Mouse (Mus musculus) myocyte (in vitro differentiated cells): ENCODE data around the gene Rab36.

ENCODE experiments used
- MAX ChIP-seq: IDR thresholded peaks from one replicate; pipeline ENCODE4 v1.6.1; 2011; ENCODE audit warnings: low read depth, mild to moderate bottlenecking, control low read depth
- MYOD1 ChIP-seq, 3 experiments: IDR thresholded peaks; one replicate each; pipeline ENCODE4 v1.6.1; 2011; ENCODE audit warnings: control low read depth in 2 of 3, low read depth in 2 of 3, mild to moderate bottlenecking in 2 of 3, moderate library complexity in 1 of 3; ENCODE audit not compliant: insufficient read length in 2 of 3, control insufficient read depth in 1 of 3
- MYOG ChIP-seq, 3 experiments: IDR thresholded peaks; one replicate each; pipeline ENCODE4 v1.6.1; 2011; ENCODE audit warnings: control low read depth in 2 of 3, low read depth in 2 of 3, mild to moderate bottlenecking in 2 of 3; ENCODE audit not compliant: insufficient read length in 2 of 3, control insufficient read depth in 1 of 3, insufficient read depth in 1 of 3
- POLR2A ChIP-seq: IDR thresholded peaks from one replicate; pipeline ENCODE4 v1.6.1; 2011; ENCODE audit warnings: low read depth, mild to moderate bottlenecking, control low read depth, moderate library complexity; ENCODE audit not compliant: insufficient read length
- POLR2AphosphoS2 ChIP-seq: IDR thresholded peaks from one replicate; pipeline ENCODE4 v1.6.1; 2011; ENCODE audit warnings: low read depth, control low read depth; ENCODE audit not compliant: insufficient read length
- TCF12 ChIP-seq: IDR thresholded peaks from one replicate; pipeline ENCODE4 v1.6.1; 2011; ENCODE audit warnings: mild to moderate bottlenecking, control low read depth; ENCODE audit not compliant: poor library complexity, insufficient read depth, severe bottlenecking
- TCF3 ChIP-seq: IDR thresholded peaks from one replicate; pipeline ENCODE4 v1.6.1; 2011; ENCODE audit warnings: low read depth, control low read depth; ENCODE audit not compliant: insufficient read length
- USF1 ChIP-seq: IDR thresholded peaks from one replicate; pipeline ENCODE4 v1.6.1; 2011; ENCODE audit warnings: low read depth, mild to moderate bottlenecking, control low read depth, moderate library complexity

DNA sequence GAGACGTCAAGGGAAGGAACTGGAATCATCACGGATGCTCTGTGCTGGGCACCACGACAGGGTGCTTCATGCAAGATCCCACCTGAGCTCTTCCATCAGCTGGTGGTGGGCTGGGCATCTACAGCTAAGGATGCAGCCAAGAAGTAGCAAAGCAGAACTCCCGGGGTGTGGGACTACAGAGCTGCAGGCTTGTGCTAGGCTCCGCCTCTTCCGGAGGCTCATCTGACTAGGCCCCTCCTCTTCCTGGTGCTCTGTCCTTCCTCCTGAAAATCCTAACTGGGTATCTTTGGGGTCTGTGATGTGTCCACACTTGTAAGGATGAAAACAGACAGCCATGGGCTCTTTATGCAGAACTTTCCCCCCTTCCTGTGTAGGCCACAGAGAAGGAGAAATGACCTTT is 28.8 kb downstream of the Rab36 start:
- TF ChIP-seq TCF3 (no peak), POLR2A (no peak), TCF12 (no peak), POLR2AphosphoS2 (no peak), MAX (no peak), MYOD1 (IDR thresholded peaks at IDR 0.05; ENCODE audit: control insufficient read depth in 1 of 3, insufficient read length in 2 of 3, low read depth in 2 of 3) (no peak), MYOG (IDR thresholded peaks at IDR 0.05; ENCODE audit: control insufficient read depth in 1 of 3, insufficient read depth in 1 of 3, insufficient read length in 2 of 3, low read depth in 2 of 3) (no peak), USF1 (no peak)
